Mouse (Mus musculus) ES-Bruce4 (cell line): ENCODE data around the gene Vmn1r3. TPM values are rescaled to one million over a fixed set of nuclear protein-coding genes. Genes with fewer than 3 reads are reported as not detected.
"Not testable (repeated sequence)": the region's sequence is repeated elsewhere in the genome, so short reads cannot be mapped to it uniquely, and the experiment has no call there.

ENCODE experiments used
- H3K27ac ChIP-seq: 2 replicates; pipeline ENCODE4 v1.5.1; 2012; ENCODE audit warnings: low read length, inconsistent platforms; ENCODE audit not compliant: insufficient read depth
- H3K27me3 ChIP-seq: 2 replicates; pipeline ENCODE4 v1.6.1; 2012; ENCODE audit warnings: mild to moderate bottlenecking, low read length, inconsistent platforms; ENCODE audit not compliant: control insufficient read depth, poor library complexity, insufficient read depth, severe bottlenecking
- H3K36me3 ChIP-seq: 2 replicates; pipeline ENCODE4 v1.6.1; 2012; ENCODE audit warnings: inconsistent platforms, mild to moderate bottlenecking, low read length, moderate library complexity; ENCODE audit not compliant: control insufficient read depth, poor library complexity, insufficient read depth, severe bottlenecking
- H3K4me1 ChIP-seq: one replicate; pipeline ENCODE4 v1.8.1; 2011; ENCODE audit warnings: low read length; ENCODE audit not compliant: control insufficient read depth, insufficient read depth
- H3K4me3 ChIP-seq: 2 replicates; pipeline ENCODE4 v1.5.1; 2011; ENCODE audit warnings: low read depth, mild to moderate bottlenecking, low read length
- H3K9ac ChIP-seq: 2 replicates; pipeline ENCODE4 v1.6.1; 2012; ENCODE audit warnings: low read depth, mild to moderate bottlenecking, inconsistent platforms; ENCODE audit not compliant: poor library complexity, severe bottlenecking
- H3K9me3 ChIP-seq: replicated peaks from 2 replicates; pipeline ENCODE4 v1.6.1; 2012; ENCODE audit warnings: mild to moderate bottlenecking, low read length, inconsistent platforms; ENCODE audit not compliant: control insufficient read depth, poor library complexity, insufficient read depth, severe bottlenecking
- CTCF ChIP-seq: IDR thresholded peaks from one replicate; pipeline ENCODE4 v1.8.1; 2011; ENCODE audit warnings: low read depth, low read length
- EP300 ChIP-seq: IDR thresholded peaks from 2 replicates; pipeline ENCODE4 v1.6.1; 2011; ENCODE audit warnings: low read depth, low read length; ENCODE audit not compliant: insufficient read depth
- POLR2A ChIP-seq: IDR thresholded peaks from one replicate; pipeline ENCODE4 v1.8.1; 2011; ENCODE audit warnings: low read length; ENCODE audit not compliant: insufficient read depth
- polyA plus RNA-seq: library from polyadenylated mRNA; stranded (reverse); fragments of >200 nt; gene quantifications from 2 replicates; pipeline ENCODE4 v1.2.4, GENCODE M21; 2011; ENCODE audit warnings: low read depth; ENCODE audit not compliant: missing spikeins, insufficient read depth, insufficient read length

The Vmn1r3 gene
- polyA plus RNA-seq, 1 experiment, result not detected

- not testable (repeated sequence) for H3K4me1 ChIP-seq, H3K9ac ChIP-seq, H3K4me3 ChIP-seq, H3K27ac ChIP-seq, H3K27me3 ChIP-seq, H3K36me3 ChIP-seq
- H3K9me3 ChIP-seq, result peaks cover 16% of the 10 kb centered on the region
These were observed 9.4 kb downstream of the Vmn1r3 start for GRCm38 (mm10) chr4:3175756-3176155.

GRCm38 (mm10) chr4:3174586-3174985 lies 10.6 kb downstream of the Vmn1r3 start:
- H3K9me3 ChIP-seq, result peaks cover 13% of the 10 kb centered on the region
- H3K36me3 ChIP-seq, H3K9ac ChIP-seq, H3K27ac ChIP-seq, H3K27me3 ChIP-seq, H3K4me3 ChIP-seq, H3K4me1 ChIP-seq: not testable (repeated sequence)

- H3K27ac ChIP-seq, H3K9ac ChIP-seq, H3K4me3 ChIP-seq, H3K9me3 ChIP-seq, H3K27me3 ChIP-seq, H3K36me3 ChIP-seq, H3K4me1 ChIP-seq: not testable (repeated sequence)
These were observed 18.1 kb downstream of the Vmn1r3 start, which contains the start of gene Vmn1r2 for GRCm38 (mm10) chr4:3167020-3167419. Vmn1r2 (plus strand) TSS chr4:3167320.

GRCm38 (mm10) chr4:3165046-3165445 lies 20.1 kb downstream of the Vmn1r3 start:
- Histone ChIP-seq H3K4me3 (no peak overlapping the region), H3K27ac (no peak overlapping the region)

GRCm38 (mm10) chr4:3164429-3164828 lies 20.7 kb downstream of the Vmn1r3 start:
- H3K27ac ChIP-seq, H3K9ac ChIP-seq, H3K4me3 ChIP-seq, H3K27me3 ChIP-seq, H3K4me1 ChIP-seq, H3K36me3 ChIP-seq, H3K9me3 ChIP-seq: not testable (repeated sequence)

More at GRCm38 (mm10) chr4:3165046-3165445, 20.1 kb downstream of the Vmn1r3 start:
- no peaks in the 10 kb centered on the region for H3K4me1 ChIP-seq
- no peak overlapping the region for H3K9ac ChIP-seq
- H3K27me3 ChIP-seq, result no peaks in the 10 kb centered on the region
- no peaks in the 10 kb centered on the region for H3K36me3 ChIP-seq
- H3K9me3 ChIP-seq, result no peaks in the 10 kb centered on the region; the same call in 1 of the 2 replicates
- no peak for TF ChIP-seq EP300
- no peak for TF ChIP-seq CTCF
- no peak for TF ChIP-seq POLR2A

GRCm38 (mm10) chr4:3153320-3153719 lies 31.8 kb downstream of the Vmn1r3 start:
- H3K4me3 ChIP-seq, H3K27me3 ChIP-seq, H3K9ac ChIP-seq, H3K27ac ChIP-seq, H3K36me3 ChIP-seq, H3K9me3 ChIP-seq, H3K4me1 ChIP-seq: not testable (repeated sequence)

GRCm38 (mm10) chr4:3147926-3148325 lies 37.2 kb downstream of the Vmn1r3 start:
- not testable (repeated sequence) for H3K27ac ChIP-seq, H3K9ac ChIP-seq, H3K4me3 ChIP-seq, H3K4me1 ChIP-seq, H3K36me3 ChIP-seq, H3K27me3 ChIP-seq, H3K9me3 ChIP-seq

Other genes with a start within 250 kb of the Vmn1r3 start
- not detected in 2 replicates for gene Vmn1r2, start 18.0 kb downstream of the Vmn1r3 start, polyA plus RNA-seq